Mouse (Mus musculus): ENCODE results near the gene Trim47. TPM values are rescaled to one million over a fixed set of nuclear protein-coding genes. Genes with fewer than 3 reads are reported as not detected.
"Not testable (repeated sequence)": the region's sequence is repeated elsewhere in the genome, so short reads cannot be mapped to it uniquely, and the experiment has no call there.

Trim47 gene
- polyA plus RNA-seq, 1 experiment from 2014 or later, result 6.0 TPM

GRCm38 (mm10) chr11:116121731-116122245 lies 5.2 kb downstream of the Trim47 start:
- 94% methylated on average over 8 of the region's 8 CpGs for whole genome bisulfite sequencing
- H3K9ac ChIP-seq (replicated peaks); ATAC-seq (ENCODE audit: insufficient number of reproducible peaks, insufficient read depth, low FRiP score, low TSS enrichment, low read depth); H3K27me3 ChIP-seq; H3K4me2 ChIP-seq; H3K4me3 ChIP-seq (replicated peaks); H3K9me3 ChIP-seq; H3K27ac ChIP-seq: not testable (repeated sequence)
- Histone ChIP-seq H3K4me1 (replicated peaks) (peaks cover 12% of the 10 kb centered on the region), H3K36me3 (peaks cover 20% of the 10 kb centered on the region)

- no peak overlapping the region for H3K4me2 ChIP-seq
- H3K27me3 ChIP-seq, result 0 out of 2 replicates have a peak, but pooled peaks cover 5% of the 10 kb centered on the region
- H3K27ac ChIP-seq, result no peak overlapping the region
- no peak overlapping the region for H3K4me3 ChIP-seq (replicated peaks)
- peaks cover 9% of the 10 kb centered on the region for H3K4me1 ChIP-seq (replicated peaks)
- H3K36me3 ChIP-seq, result 0 out of 2 replicates have a peak, but pooled peaks cover 7% of the 10 kb centered on the region
- no peak for ATAC-seq (ENCODE audit: insufficient number of reproducible peaks, insufficient read depth, low FRiP score, low TSS enrichment, low read depth)
- H3K9me3 ChIP-seq, result no peaks in the 10 kb centered on the region
- no peak overlapping the region for H3K9ac ChIP-seq (replicated peaks)
Observed at GRCm38 (mm10) chr11:116117819-116118218, 9.2 kb downstream of the Trim47 start.

DNA sequence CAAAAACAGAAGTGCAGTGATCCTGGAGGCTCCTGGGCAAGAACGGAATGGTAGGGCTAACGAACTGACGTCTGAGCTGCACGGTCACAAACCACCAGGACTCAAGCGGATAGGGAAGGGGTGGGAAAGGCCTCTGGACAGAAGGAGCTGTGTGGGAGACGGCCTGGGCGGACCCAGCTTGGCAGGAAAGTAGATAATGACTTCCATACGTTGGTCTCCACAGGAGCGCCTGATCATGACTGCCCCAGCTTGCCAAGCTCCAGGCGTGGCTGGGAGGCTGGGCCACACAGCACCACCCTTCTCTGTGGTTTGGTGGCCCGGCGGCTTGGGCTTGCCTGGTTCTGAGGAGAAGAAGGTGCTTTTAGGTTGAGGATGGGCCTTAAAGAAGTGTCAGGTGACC lies 9.8 kb downstream of the Trim47 start:
- Histone ChIP-seq H3K27ac (peak overlapping the region; percentile 45), H3K4me1 (replicated peaks) (peaks cover 9% of the 10 kb centered on the region), H3K9me3 (no peaks in the 10 kb centered on the region), H3K27me3 (peaks cover 6% of the 10 kb centered on the region), H3K9ac (replicated peaks) (0 out of 2 replicates have a peak overlapping the region, but pooled peaks have one; percentile 8), H3K36me3 (0 out of 2 replicates have a peak, but pooled peaks cover 3% of the 10 kb centered on the region), H3K4me3 (replicated peaks) (no peak overlapping the region), H3K4me2 (no peak overlapping the region)
- no peak for ATAC-seq (ENCODE audit: insufficient number of reproducible peaks, insufficient read depth, low FRiP score, low TSS enrichment, low read depth)
- WGBS, result 20% methylated on average over 12 of the region's 12 CpGs

GRCm38 (mm10) chr11:116111611-116112203 lies 15.3 kb downstream of the Trim47 start:
- H3K9ac ChIP-seq (replicated peaks), result no peak overlapping the region
- no peak overlapping the region for H3K4me3 ChIP-seq (replicated peaks)
- WGBS, result 83% methylated on average over 19 of the region's 19 CpGs
- no peaks in the 10 kb centered on the region for H3K36me3 ChIP-seq
- H3K4me2 ChIP-seq, result no peak overlapping the region
- ATAC-seq (ENCODE audit: insufficient number of reproducible peaks, insufficient read depth, low FRiP score, low TSS enrichment, low read depth), result no peak
- no peak overlapping the region for H3K27ac ChIP-seq
- H3K27me3 ChIP-seq, result peaks cover 61% of the 10 kb centered on the region
- H3K4me1 ChIP-seq (replicated peaks), result peaks cover 38% of the 10 kb centered on the region
- H3K9me3 ChIP-seq, result no peaks in the 10 kb centered on the region

DNA sequence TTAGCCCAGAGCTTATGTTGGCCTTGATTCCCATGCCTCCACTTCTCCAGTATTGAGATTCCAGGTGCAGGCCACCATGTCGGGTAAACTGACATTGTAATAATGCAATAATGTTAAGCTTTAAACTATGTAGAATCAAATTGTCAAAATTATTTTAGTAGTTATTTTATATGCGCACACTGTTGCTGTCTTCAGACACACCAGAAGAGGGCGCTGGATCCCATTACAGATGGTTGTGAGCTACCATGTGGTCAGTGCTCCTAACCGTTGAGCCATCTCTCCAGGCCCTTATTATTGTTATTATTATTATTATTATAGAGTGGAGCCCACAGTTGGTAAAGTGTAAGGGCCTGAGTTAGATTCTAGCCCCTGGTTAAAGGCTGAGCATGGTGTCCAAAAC lies 15.9 kb downstream of the Trim47 start:
- no peak overlapping the region for H3K27ac ChIP-seq
- no peak overlapping the region; the same call in 1 of the 2 replicates for H3K4me3 ChIP-seq (replicated peaks)
- no peaks in the 10 kb centered on the region for H3K36me3 ChIP-seq
- no peaks in the 10 kb centered on the region for H3K9me3 ChIP-seq
- H3K27me3 ChIP-seq, result peaks cover 68% of the 10 kb centered on the region
- H3K4me1 ChIP-seq (replicated peaks), result peaks cover 43% of the 10 kb centered on the region
- no peak for ATAC-seq (ENCODE audit: insufficient number of reproducible peaks, insufficient read depth, low FRiP score, low TSS enrichment, low read depth)
- WGBS, result 81% methylated on average over 4 of the region's 4 CpGs
- H3K4me2 ChIP-seq, result no peak overlapping the region
- H3K9ac ChIP-seq (replicated peaks), result no peak overlapping the region

- Histone ChIP-seq H3K9me3 (no peaks in the 10 kb centered on the region), H3K9ac (replicated peaks) (peak overlapping the region; percentile 52; the same call in 1 of the 2 replicates), H3K4me3 (replicated peaks) (peak overlapping the region; percentile 44), H3K4me2 (peak overlapping the region; percentile 61), H3K36me3 (no peaks in the 10 kb centered on the region), H3K27me3 (peaks cover 73% of the 10 kb centered on the region), H3K4me1 (replicated peaks) (peaks cover 47% of the 10 kb centered on the region), H3K27ac (no peak overlapping the region)
- 29% methylated on average over 10 of the region's 10 CpGs for WGBS
- no peak for ATAC-seq (ENCODE audit: insufficient number of reproducible peaks, insufficient read depth, low FRiP score, low TSS enrichment, low read depth)
Observed at GRCm38 (mm10) chr11:116110540-116110939, 16.5 kb downstream of the Trim47 start.

GRCm38 (mm10) chr11:116110131-116110530 lies 16.9 kb downstream of the Trim47 start:
- Histone ChIP-seq H3K27ac (no peak overlapping the region), H3K27me3 (peaks cover 77% of the 10 kb centered on the region), H3K4me2 (peak overlapping the region; percentile 61), H3K4me1 (replicated peaks) (peaks cover 47% of the 10 kb centered on the region), H3K9me3 (no peaks in the 10 kb centered on the region), H3K9ac (replicated peaks) (peak overlapping the region; percentile 52), H3K36me3 (no peaks in the 10 kb centered on the region), H3K4me3 (replicated peaks) (peak overlapping the region; percentile 44)
- WGBS, result 1% methylated on average over 35 of the region's 35 CpGs
- no peak for ATAC-seq (ENCODE audit: insufficient number of reproducible peaks, insufficient read depth, low FRiP score, low TSS enrichment, low read depth)

DNA sequence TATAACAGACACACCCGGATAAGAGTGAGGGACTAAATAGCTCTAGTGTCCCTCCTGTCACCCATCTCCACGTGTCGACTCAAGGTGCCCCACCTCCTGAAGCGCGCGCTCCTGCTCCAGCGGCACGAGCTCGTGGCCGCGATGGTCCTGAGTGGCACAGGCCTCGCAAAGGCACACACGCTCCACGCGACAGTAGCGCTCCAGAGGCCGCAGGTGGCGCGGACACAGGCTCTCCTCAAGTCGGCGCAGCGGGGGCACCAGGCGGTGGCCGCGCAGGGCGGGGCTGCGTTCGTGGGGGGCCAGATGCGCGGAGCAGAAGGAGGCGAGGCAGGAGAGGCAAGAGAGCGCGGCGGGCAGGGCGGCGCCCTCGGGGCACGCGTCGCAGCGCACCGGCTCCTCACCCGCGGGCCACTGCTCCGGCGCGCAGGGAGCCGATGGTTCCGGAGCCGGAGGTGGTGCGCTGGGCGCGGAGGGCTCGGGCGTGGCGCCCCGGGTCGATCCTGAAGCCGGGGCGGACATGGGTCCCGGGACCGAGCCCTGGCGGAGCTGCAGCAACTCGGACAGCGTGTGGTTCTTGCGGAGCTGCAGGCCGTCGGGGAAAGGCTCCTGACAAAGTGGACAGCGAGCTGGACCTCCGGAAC lies 17.4 kb downstream of the Trim47 start:
- Histone ChIP-seq H3K27me3 (peaks cover 78% of the 10 kb centered on the region), H3K9me3 (no peaks in the 10 kb centered on the region), H3K4me1 (replicated peaks) (peaks cover 49% of the 10 kb centered on the region), H3K9ac (replicated peaks) (peak overlapping the region; percentile 52), H3K4me2 (peak overlapping the region; percentile 61), H3K27ac (no peak overlapping the region), H3K36me3 (no peaks in the 10 kb centered on the region), H3K4me3 (replicated peaks) (peak overlapping the region; percentile 44)
- no peak for ATAC-seq (ENCODE audit: insufficient number of reproducible peaks, insufficient read depth, low FRiP score, low TSS enrichment, low read depth)
- 2% methylated on average over 67 of the region's 70 CpGs for WGBS

DNA sequence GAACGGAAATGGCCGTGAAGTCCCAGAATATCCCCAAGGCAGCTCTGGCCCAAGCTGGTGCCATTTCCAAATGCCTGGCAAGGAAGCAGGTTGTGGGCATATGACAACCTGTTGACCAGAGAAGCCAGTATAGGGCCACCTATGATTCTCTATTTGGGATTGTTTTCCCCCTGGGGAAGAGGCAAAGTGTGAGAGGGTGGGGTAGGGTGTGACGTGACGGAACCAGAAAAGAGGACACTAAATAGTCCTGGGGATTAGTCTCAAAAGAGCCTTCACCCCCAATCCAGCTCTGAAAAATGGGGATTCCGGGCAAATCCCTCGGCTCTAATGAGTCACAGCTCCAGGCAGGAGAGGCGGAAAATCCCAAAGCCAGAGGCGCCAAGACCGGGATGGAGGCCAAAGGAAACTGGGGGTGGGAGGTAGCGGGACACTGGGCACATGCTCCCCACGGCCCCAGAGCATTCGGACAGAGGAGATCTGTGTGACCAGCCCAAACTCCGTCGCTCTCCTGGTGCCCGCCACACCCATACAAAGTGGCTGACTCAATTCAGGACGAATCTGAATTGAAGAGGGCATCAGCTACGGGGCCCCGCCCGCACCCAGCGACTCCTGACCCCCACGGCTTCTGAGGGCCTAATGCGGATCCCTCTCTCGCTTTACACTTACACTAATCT lies 18.4 kb downstream of the Trim47 start:
- 6% methylated on average over 23 of the region's 23 CpGs for WGBS
- ATAC-seq (ENCODE audit: insufficient number of reproducible peaks, insufficient read depth, low FRiP score, low TSS enrichment, low read depth), result no peak
- H3K4me1 ChIP-seq (replicated peaks), result peaks cover 58% of the 10 kb centered on the region
- H3K27me3 ChIP-seq, result peaks cover 78% of the 10 kb centered on the region
- peak overlapping the region; percentile 61 for H3K4me2 ChIP-seq
- no peak overlapping the region for H3K27ac ChIP-seq
- no peaks in the 10 kb centered on the region for H3K9me3 ChIP-seq
- H3K9ac ChIP-seq (replicated peaks), result 0 out of 2 replicates have a peak overlapping the region, but pooled peaks have one; percentile 18
- H3K4me3 ChIP-seq (replicated peaks), result peak overlapping the region; percentile 44
- no peaks in the 10 kb centered on the region for H3K36me3 ChIP-seq

- 7% methylated on average over 19 of the region's 19 CpGs for WGBS
- no peak for ATAC-seq (ENCODE audit: insufficient number of reproducible peaks, insufficient read depth, low FRiP score, low TSS enrichment, low read depth)
- Histone ChIP-seq H3K4me2 (peak overlapping the region; percentile 61), H3K9ac (replicated peaks) (no peak overlapping the region), H3K4me3 (replicated peaks) (peak overlapping the region; percentile 44; the same call in 1 of the 2 replicates), H3K4me1 (replicated peaks) (peaks cover 64% of the 10 kb centered on the region), H3K27me3 (peaks cover 73% of the 10 kb centered on the region), H3K36me3 (no peaks in the 10 kb centered on the region), H3K27ac (no peak overlapping the region), H3K9me3 (no peaks in the 10 kb centered on the region)
Observed at GRCm38 (mm10) chr11:116107777-116108285, 19.2 kb downstream of the Trim47 start.
